Comparison of ENCODE assay signal across 11 mouse cellular contexts in genomic region chr15:6388631-6389030, GRCm38 (mm10). TPM values are rescaled to one million over a fixed set of nuclear protein-coding genes. Genes with fewer than 3 reads are reported as not detected.
DNase-seq lines count a peak whose midpoint lies in the region; ATAC-seq lines count a peak whose summit lies in the region.
"Had no signal": no experiment of that assay in that cellular context is flagged by ENCODE, and none has a peak within 500 bp of the region (broad histone marks: within the 10 kb centered on the region; RNA-seq: fewer than 3 reads in every experiment).

No protein-coding gene starts in this region.

- ATAC-seq in heart, embryonic 11.5 days (replicated peaks; ENCODE audit: insufficient number of reproducible peaks, low FRiP score, low TSS enrichment): no peak
- no peak for ATAC-seq in midbrain, embryonic 11.5 days (ENCODE audit: low FRiP score)
- no peak for ATAC-seq in midbrain, embryonic 14.5 days (ENCODE audit: low FRiP score, low TSS enrichment)
- ATAC-seq in intestine, embryonic 16.5 days: no peak
- no peak for ATAC-seq in stomach, embryonic 14.5 days (ENCODE audit: insufficient number of reproducible peaks, insufficient read depth, low FRiP score, low read depth)

- H3K36me3 ChIP-seq in heart, embryonic 11.5 days (ENCODE audit: control insufficient read depth, insufficient read depth, low read length): no peaks in the 10 kb centered on the region; the same call in 1 of the 2 replicates
- H3K36me3 ChIP-seq in midbrain, embryonic 11.5 days (ENCODE audit: control insufficient read depth, insufficient read depth, low read length): no peaks in the 10 kb centered on the region
- H3K36me3 ChIP-seq in midbrain, embryonic 14.5 days (ENCODE audit: control insufficient read depth, insufficient read depth, low read length): no peaks in the 10 kb centered on the region
- no peaks in the 10 kb centered on the region for H3K36me3 ChIP-seq in intestine, embryonic 16.5 days (ENCODE audit: control insufficient read depth, insufficient read depth, low read length)
- H3K36me3 ChIP-seq in stomach, embryonic 14.5 days (ENCODE audit: control insufficient read depth, insufficient read depth, low read length): no peaks in the 10 kb centered on the region

- no peak overlapping the region for H3K27ac ChIP-seq in heart, embryonic 11.5 days (ENCODE audit: low read depth, low read length)
- no peak overlapping the region for H3K27ac ChIP-seq in midbrain, embryonic 11.5 days (ENCODE audit: low read depth, low read length)
- H3K27ac ChIP-seq in midbrain, embryonic 14.5 days (replicated peaks; ENCODE audit: low read depth, low read length): no peak overlapping the region
- no peak overlapping the region for H3K27ac ChIP-seq in intestine, embryonic 16.5 days (ENCODE audit: low read length)
- no peak overlapping the region for H3K27ac ChIP-seq in stomach, embryonic 14.5 days (ENCODE audit: low read length)

- DNase-seq in heart, postnatal 25 days (ENCODE audit: low spot score): no peak
- DNase-seq in midbrain, embryonic 11.5 days (ENCODE audit: low spot score, missing footprints): no peak
- no peak for DNase-seq in midbrain, embryonic 14.5 days
- no peak for DNase-seq in layer of hippocampus, postnatal 25 days (ENCODE audit: extremely low spot score in 1 of 2, low spot score in 1 of 2)
- DNase-seq in adrenal gland, postnatal 4 days (ENCODE audit: low spot score in 2 of 2): no peak
- DNase-seq: cerebellum, adult 18-20 months; left cerebral cortex, postnatal 4 days had no signal

- peaks cover 13% of the 10 kb centered on the region; the same call in 1 of the 2 replicates for H3K4me1 ChIP-seq in heart, embryonic 11.5 days (ENCODE audit: control insufficient read depth, insufficient read depth, low read length)
- no peaks in the 10 kb centered on the region; the same call in 1 of the 2 replicates for H3K4me1 ChIP-seq in midbrain, embryonic 11.5 days (ENCODE audit: control insufficient read depth, insufficient read depth, low read length)
- no peaks in the 10 kb centered on the region for H3K4me1 ChIP-seq in midbrain, embryonic 14.5 days (ENCODE audit: control insufficient read depth, insufficient read depth, low read length)
- H3K4me1 ChIP-seq in intestine, embryonic 16.5 days (ENCODE audit: control insufficient read depth, insufficient read depth, low read length): peaks cover 9% of the 10 kb centered on the region
- H3K4me1 ChIP-seq in stomach, embryonic 14.5 days (ENCODE audit: control insufficient read depth, insufficient read depth, low read length): peaks cover 8% of the 10 kb centered on the region; the same call in 1 of the 2 replicates

- WGBS in heart, embryonic 11.5 days (ENCODE audit: insufficient replicate concordance): 77% methylated on average over 7 of the region's 7 CpGs
- 91% methylated on average over 7 of the region's 7 CpGs for WGBS in midbrain, embryonic 11.5 days
- 88% methylated on average over 7 of the region's 7 CpGs for WGBS in midbrain, embryonic 14.5 days
- 86% methylated on average over 7 of the region's 7 CpGs for WGBS in intestine, embryonic 16.5 days
- 87% methylated on average over 7 of the region's 7 CpGs for WGBS in stomach, embryonic 14.5 days

- peak overlapping the region; percentile 57; the same call in 1 of the 2 replicates for H3K4me3 ChIP-seq in heart, embryonic 11.5 days (ENCODE audit: low read depth, low read length)
- H3K4me3 ChIP-seq in midbrain, embryonic 11.5 days (ENCODE audit: low read depth, low read length): 0 out of 2 replicates have a peak overlapping the region, but pooled peaks have one; percentile 32
- no peak overlapping the region for H3K4me3 ChIP-seq in midbrain, embryonic 14.5 days (replicated peaks; ENCODE audit: low read depth, low read length)
- H3K4me3 ChIP-seq in intestine, embryonic 16.5 days (ENCODE audit: low read length): peak overlapping the region; percentile 55; the same call in 1 of the 2 replicates
- H3K4me3 ChIP-seq in stomach, embryonic 14.5 days (ENCODE audit: low read depth, low read length): peak overlapping the region; percentile 45

- no peak overlapping the region for H3K9ac ChIP-seq in heart, embryonic 11.5 days (ENCODE audit: low read depth, low read length)
- H3K9ac ChIP-seq in midbrain, embryonic 11.5 days (ENCODE audit: low read length): no peak overlapping the region
- H3K9ac ChIP-seq in midbrain, embryonic 14.5 days (replicated peaks; ENCODE audit: low read length): no peak overlapping the region
- H3K9ac ChIP-seq in intestine, embryonic 16.5 days (ENCODE audit: low read depth, low read length): peak overlapping the region; percentile 68; the same call in 1 of the 2 replicates
- H3K9ac ChIP-seq in stomach, embryonic 14.5 days (replicated peaks; ENCODE audit: low read depth, low read length): peak overlapping the region; percentile 46; the same call in 1 of the 2 replicates

- peak overlapping the region; percentile 72 for H3K4me2 ChIP-seq in heart, embryonic 11.5 days
- H3K4me2 ChIP-seq in midbrain, embryonic 11.5 days: no peak overlapping the region
- no peak overlapping the region for H3K4me2 ChIP-seq in midbrain, embryonic 14.5 days (ENCODE audit: low read length)
- H3K4me2 ChIP-seq in intestine, embryonic 16.5 days (ENCODE audit: low read depth, low read length): peak overlapping the region; percentile 78
- H3K4me2 ChIP-seq in stomach, embryonic 14.5 days (replicated peaks; ENCODE audit: low read depth, low read length): peak overlapping the region; percentile 47

- H3K9me3 ChIP-seq in heart, embryonic 11.5 days (replicated peaks; ENCODE audit: control insufficient read depth, low read length): no peaks in the 10 kb centered on the region
- H3K9me3 ChIP-seq in midbrain, embryonic 11.5 days (ENCODE audit: control insufficient read depth, low read length): no peaks in the 10 kb centered on the region
- no peaks in the 10 kb centered on the region for H3K9me3 ChIP-seq in midbrain, embryonic 14.5 days (ENCODE audit: control insufficient read depth, low read length)
- H3K9me3 ChIP-seq in intestine, embryonic 16.5 days (ENCODE audit: control insufficient read depth, low read length): no peaks in the 10 kb centered on the region
- H3K9me3 ChIP-seq in stomach, embryonic 14.5 days (ENCODE audit: control insufficient read depth, low read depth, low read length): no peaks in the 10 kb centered on the region

- intact Hi-C loops in heart, postnatal 25 days (cut with DNase I): loop anchor here (5.0 kb wide), 3 partner anchors 49 to 179 kb away; no protein-coding TSS in a partner anchor

- no peaks in the 10 kb centered on the region for H3K27me3 ChIP-seq in heart, embryonic 11.5 days (ENCODE audit: control insufficient read depth, insufficient read depth, low read length)
- H3K27me3 ChIP-seq in midbrain, embryonic 11.5 days (ENCODE audit: control insufficient read depth, insufficient read depth, low read length): no peaks in the 10 kb centered on the region
- no peaks in the 10 kb centered on the region for H3K27me3 ChIP-seq in midbrain, embryonic 14.5 days (ENCODE audit: control insufficient read depth, insufficient read depth, low read length)
- H3K27me3 ChIP-seq in intestine, embryonic 16.5 days (replicated peaks; ENCODE audit: control insufficient read depth, insufficient read depth, low read length): no peaks in the 10 kb centered on the region
- no peaks in the 10 kb centered on the region for H3K27me3 ChIP-seq in stomach, embryonic 14.5 days (ENCODE audit: control insufficient read depth, insufficient read depth, low read length)

RNA-seq across cellular contexts. Expression of gene C9, which starts 56.5 kb away (rescaled TPM):
- polyA plus RNA-seq in heart, embryonic 11.5 days (2014; fragmentation: Nextera tagmentation; extraction: Ambion mirVana): not detected in 2 replicates
- total RNA-seq in heart, postnatal 25 days (2021): not detected
- polyA plus RNA-seq in midbrain, embryonic 11.5 days (2014; fragmentation: Nextera tagmentation; extraction: Ambion mirVana): not detected in 2 replicates
- not detected in 2 replicates for polyA plus RNA-seq in midbrain, embryonic 14.5 days (2014; fragmentation: Nextera tagmentation; extraction: Ambion mirVana)
- polyA plus RNA-seq in intestine, embryonic 16.5 days (2015; fragmentation: Nextera tagmentation; extraction: Ambion mirVana): 4.2 and 5.1 TPM in 2 replicates
- polyA plus RNA-seq in stomach, embryonic 14.5 days (2014; fragmentation: Nextera tagmentation; extraction: Ambion mirVana): 0.24 TPM in 1 of 2 replicates, not detected in the other
- total RNA-seq in layer of hippocampus, postnatal 25 days (2021): not detected
- 1 to 10 TPM in 1 of 2 experiments, not detected in 1; 1.0 TPM for total RNA-seq in adrenal gland, postnatal 4 days (2021)
- total RNA-seq: left cerebral cortex, postnatal 4 days had no signal
- polyA plus RNA-seq: testis, adult 2 months had no signal

Comparison
In these comparisons a context has a peak if more than half of its experiments do, and no peak if none do; other contexts are left out.
1. H3K4me2 ChIP-seq: peak in heart, embryonic 11.5 days (single experiment), intestine, embryonic 16.5 days (single experiment) and stomach, embryonic 14.5 days (single experiment); none in midbrain, embryonic 11.5 days (single experiment) and midbrain, embryonic 14.5 days (single experiment).
2. H3K9ac ChIP-seq: peak in intestine, embryonic 16.5 days (single experiment) and stomach, embryonic 14.5 days (single experiment); none in heart, embryonic 11.5 days (single experiment), midbrain, embryonic 11.5 days (single experiment) and midbrain, embryonic 14.5 days (single experiment).